Mouse (Mus musculus): ENCODE results near the gene Zfp704.
A peak's percentile ranks its signal among the peaks of the same experiment; 100 is the strongest.

Gene Zfp704

GRCm38 (mm10) chr3:9425661-9426060, 184.2 kb downstream of the Zfp704 start:
- no peak for DNase-seq (ENCODE audit: low read depth, low spot score)

DNA sequence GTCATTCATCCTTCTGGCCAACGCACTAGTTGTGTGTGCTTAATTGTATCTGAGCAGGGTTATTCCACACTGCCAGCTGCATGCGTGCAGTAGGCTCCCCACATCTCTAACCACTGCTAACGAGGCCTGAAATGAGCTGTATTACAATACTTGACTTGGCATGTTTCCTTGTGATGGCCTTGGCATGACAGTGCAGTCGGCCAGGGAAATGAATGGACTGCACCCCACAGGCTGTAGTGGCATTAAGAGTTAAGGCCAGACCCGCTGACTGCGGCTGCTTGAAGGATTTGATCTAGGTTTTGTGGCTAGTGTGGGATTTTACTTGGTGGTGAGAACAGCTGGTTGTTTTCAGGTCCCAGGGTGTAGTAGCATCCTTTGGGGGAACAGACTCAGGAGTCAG, 185.2 kb downstream of the Zfp704 start:
- no peak for DNase-seq (ENCODE audit: low read depth, low spot score)

DNA sequence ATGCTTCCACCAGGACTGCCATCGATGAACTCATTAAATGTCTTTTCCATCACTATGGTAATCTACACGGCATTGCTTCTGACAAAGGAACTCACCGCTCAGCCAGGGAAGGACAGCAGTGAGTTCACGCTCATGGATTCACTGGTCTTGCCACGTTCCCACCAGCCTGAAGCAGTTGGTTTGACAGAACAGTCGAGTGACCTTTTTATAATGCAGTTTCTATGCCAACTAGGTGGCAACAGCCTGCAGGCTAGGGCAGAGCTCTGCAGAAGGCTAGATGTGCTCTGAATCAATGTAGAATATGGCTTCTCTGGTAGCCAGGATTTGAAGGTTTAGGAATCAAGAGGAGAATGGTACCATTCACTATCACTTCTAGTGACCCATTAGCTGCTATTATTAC, 186.2 kb downstream of the Zfp704 start:
- DNase-seq (ENCODE audit: low read depth, low spot score) = no peak

DNA sequence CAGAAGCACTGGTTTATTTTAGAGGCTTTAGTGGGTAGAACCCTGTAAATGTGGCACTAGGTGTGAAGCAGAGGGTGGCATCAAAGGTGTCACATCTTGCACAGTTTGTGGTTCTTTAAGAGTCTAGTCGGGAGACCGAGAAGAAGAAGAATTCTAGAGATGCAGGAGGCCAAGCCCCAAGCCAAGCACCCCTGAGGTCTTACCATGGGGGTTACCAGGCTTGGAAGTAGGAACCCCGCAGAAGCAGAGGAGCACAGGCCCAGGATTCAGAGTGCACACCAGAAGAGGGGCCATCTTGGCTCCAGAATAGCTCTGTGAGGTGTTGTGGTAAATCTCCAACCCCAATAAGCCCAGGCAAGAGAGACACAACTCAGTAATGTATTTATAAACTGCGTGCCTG, 201.0 kb downstream of the Zfp704 start:
- DNase-seq (ENCODE audit: low read depth, low spot score) = no peak

- DNase-seq (ENCODE audit: low read depth, low spot score) = no peak
These were observed 202.1 kb downstream of the Zfp704 start for GRCm38 (mm10) chr3:9407801-9408200.

DNA sequence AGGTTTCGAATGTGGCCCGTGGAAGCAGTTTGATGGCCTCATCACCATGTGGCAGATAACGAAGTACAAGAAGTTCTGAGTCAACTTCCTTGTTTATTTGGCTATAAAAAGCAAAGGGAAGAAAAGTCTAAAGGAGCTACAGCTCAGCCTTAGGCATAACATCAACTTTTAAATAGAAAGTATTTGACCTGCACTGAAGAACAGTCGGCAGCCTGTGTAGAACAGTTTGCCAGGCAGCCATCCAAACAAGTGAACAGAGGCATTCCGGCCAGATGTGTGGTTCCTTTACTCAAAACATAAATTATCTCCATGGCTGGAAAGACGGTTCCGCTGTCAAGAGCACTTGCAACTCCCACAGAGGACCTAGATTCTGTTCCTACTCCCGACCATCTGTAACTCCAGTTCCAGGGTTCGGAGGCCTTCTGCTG, 202.8 kb downstream of the Zfp704 start:
- DNase-seq (ENCODE audit: low read depth, low spot score) = no peak

DNA sequence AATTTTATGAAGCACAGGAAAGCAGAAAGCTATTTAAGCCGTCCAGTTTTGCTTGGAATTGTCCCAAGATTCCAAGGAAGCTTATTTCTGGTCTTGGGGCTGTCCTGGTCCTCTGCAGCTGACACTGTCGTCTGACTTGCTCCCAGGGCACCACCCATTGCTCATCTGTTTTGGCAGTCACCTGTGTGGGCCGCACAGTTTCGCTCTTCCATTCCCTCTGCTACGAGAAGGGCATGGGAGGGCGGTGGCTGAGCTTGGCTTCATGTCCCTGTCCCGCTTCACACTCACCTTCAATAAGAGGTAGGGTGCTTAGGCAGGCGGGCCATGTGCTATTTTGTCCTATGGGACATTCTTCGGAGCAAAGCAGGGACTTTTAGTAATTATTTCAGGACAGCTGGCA, 204.5 kb downstream of the Zfp704 start:
- no peak for DNase-seq (ENCODE audit: low read depth, low spot score)

DNA sequence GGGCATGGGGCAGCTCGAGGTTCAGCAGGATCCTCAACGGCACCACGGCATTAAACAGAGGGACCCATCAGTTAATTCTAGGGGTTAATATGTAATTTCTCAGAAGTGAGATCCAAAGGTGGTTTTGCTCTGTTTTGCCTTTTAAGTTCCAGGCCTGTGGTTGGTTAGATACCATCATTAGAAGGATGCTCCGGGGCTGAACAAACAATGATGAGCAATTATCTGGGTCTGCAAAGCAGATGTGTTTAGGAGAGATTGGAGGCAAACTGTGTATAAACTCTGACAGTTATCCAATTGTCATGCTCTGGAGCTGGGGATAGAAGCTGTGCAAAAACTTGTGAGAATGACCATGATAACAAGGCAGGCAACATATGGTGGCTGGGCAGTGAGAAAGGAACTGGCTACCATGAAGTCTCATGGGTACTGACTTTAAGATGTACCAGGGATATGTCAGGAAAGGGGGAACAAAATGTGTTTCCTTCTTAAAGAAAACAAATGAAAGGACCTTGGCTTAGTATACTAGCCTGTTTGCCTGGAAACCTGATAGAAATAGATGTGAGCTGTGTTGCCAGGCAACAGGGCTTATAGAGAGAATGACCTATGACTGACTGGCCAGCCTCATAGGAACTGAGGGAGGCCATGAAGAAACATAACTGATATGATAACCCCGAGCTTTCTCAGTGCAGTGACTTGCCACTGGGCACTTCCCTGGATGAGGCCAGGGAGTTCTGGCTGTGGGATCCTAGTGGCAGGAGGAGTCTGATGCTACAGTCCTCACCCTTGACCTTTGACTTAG, 206.4 kb downstream of the Zfp704 start:
- no peak for DNase-seq (ENCODE audit: low read depth, low spot score)

DNA sequence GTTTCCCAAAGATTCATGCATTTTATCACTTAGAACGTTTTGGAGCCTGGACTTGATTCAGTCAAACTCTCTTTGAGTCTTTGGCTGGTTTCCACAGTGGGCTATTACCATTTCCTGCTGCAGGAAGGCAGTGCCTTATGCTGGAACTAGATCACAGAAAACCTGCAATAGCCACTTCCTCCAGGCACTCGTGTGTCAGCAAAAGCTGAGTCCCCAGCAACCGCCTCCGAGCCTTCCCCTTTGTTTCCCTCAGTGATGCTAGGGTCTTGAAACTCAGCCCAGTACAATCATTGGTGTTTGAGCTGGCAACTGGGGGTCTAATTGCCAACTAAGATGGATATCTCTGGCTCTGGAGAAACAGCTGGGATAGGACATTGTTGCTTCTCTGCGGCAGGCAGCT, 207.0 kb downstream of the Zfp704 start:
- no peak for DNase-seq (ENCODE audit: low read depth, low spot score)

DNA sequence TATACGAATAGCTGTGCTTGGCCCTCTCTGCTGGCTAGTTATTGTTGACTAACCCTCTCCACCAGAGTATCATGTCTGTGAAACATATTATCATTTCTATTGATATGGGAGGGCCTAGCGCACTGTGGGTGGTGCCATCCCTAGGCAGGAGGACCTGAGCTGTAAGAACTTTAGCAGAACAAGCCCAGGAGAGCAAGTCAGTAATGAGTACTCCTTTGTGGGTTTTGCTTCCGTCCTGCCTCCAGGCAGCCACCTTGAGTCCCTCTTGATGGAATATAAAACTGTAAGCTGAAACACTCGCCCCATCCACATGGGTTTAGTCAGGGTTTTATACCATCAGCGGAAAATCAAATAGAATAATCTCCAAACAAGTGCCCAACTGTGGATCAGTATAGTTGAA, 207.5 kb downstream of the Zfp704 start:
- no peak for DNase-seq (ENCODE audit: low read depth, low spot score)

GRCm38 (mm10) chr3:9401685-9402084, 208.2 kb downstream of the Zfp704 start:
- no peak for DNase-seq (ENCODE audit: low read depth, low spot score)

- DNase-seq (ENCODE audit: low read depth, low spot score) = no peak
These were observed 209.0 kb downstream of the Zfp704 start for GRCm38 (mm10) chr3:9400886-9401221.

DNA sequence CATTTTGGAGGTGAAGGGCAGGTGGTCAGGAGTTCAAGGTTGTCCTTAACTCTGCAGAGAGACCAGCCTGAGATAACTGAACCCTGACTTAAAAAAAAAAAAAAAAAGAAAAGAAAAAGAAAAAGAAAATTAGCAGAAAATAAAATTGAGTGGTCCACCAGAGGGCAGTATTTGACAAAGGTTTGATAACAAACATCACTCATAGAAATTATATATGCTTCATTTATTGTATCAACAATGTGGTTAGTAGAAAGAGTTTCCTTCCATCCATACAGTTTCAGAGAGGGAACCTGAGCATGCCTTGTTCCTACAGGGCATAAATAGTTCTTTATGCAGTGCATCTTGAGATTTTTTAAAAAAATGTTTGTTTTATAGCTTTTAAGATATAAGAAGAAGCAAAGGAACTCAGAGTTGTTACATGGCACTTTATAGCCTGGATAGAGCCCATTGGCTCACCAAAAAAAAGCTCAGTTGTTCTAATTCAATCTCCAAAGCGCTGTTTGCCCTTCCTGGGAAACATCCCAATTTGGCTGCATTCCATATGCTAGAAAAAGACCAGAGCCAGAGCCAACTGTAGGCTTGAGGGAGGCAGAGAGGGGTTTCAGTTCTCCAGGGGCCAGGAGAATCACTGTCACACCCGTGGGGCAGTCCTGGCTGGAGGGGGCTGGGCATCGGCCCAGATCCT, 209.5 kb downstream of the Zfp704 start:
- DNase-seq (ENCODE audit: low read depth, low spot score) = peak; percentile 33

DNA sequence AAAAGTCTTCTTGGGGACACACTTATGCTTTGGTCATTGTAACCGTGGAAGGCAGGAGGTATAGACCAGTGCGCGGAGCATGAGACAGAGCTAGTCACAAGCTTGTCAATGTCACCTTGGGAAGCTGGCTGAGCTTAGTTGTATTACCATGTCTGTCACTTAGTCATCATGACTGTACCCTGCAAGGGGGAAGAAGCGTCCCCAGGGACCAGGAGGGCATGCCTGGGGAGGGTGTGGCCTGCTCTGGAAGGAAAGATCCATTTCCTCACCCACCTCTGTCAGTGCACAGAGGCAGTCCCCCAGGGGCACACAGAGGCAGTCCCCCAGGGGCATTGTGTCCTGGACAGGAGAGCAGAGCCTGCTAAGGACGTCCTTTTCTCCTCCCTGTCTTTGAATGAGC, 211.6 kb downstream of the Zfp704 start:
- DNase-seq (ENCODE audit: low read depth, low spot score) = no peak
